ENCODE assay signal across 16 mouse cellular contexts in genomic region chr6:92874854-92875253, GRCm38 (mm10). TPM values are rescaled to one million over a fixed set of nuclear protein-coding genes. Genes with fewer than 3 reads are reported as not detected.
DNase-seq lines count a peak whose midpoint lies in the region; ATAC-seq and TF ChIP-seq lines count a peak whose summit lies in the region.
"Had no signal": no experiment of that assay in that cellular context is flagged by ENCODE, and none has a peak within 500 bp of the region (broad histone marks: within the 10 kb centered on the region; RNA-seq: fewer than 3 reads in every experiment).

No protein-coding gene starts in this region.

- peaks cover 56% of the 10 kb centered on the region for H3K36me3 ChIP-seq in lung, embryonic 14.5 days (ENCODE audit: insufficient read depth)
- H3K36me3 ChIP-seq in midbrain, embryonic 14.5 days (ENCODE audit: control insufficient read depth, insufficient read depth, low read length) = no peaks in the 10 kb centered on the region
- H3K36me3 ChIP-seq: forebrain, embryonic 12.5 days; intestine, embryonic 15.5 days; midbrain, embryonic 12.5 days had no signal

- TF ChIP-seq CTCF in gastrocnemius, adult 2 months (IDR thresholded peaks at IDR 0.05) = no peak
- TF ChIP-seq CTCF in lung, embryonic 14.5 days (IDR thresholded peaks at IDR 0.05; ENCODE audit: low read depth) = no peak

- no peak for DNase-seq in gastrocnemius, adult 2 months
- DNase-seq in gastrocnemius, postnatal 14 days = no peak
- DNase-seq in brain, adult 2 months (ENCODE audit: low read depth, low spot score) = peak; percentile 22
- DNase-seq in heart, adult 9 months (ENCODE audit: low spot score in 2 of 2) = peak; percentile 76 to 86
- DNase-seq in lung, embryonic 14.5 days = peak; percentile 49
- no peak for DNase-seq in thymus, adult 18-20 months
- no peak for DNase-seq in midbrain, embryonic 14.5 days
- DNase-seq in embryo, embryonic 11 days = no peak
- DNase-seq: right cerebral cortex, postnatal 25 days had no signal

- intact Hi-C loops in gastrocnemius, adult 2 months (cut with DNase I) = loop anchor here (5.0 kb wide), 2 partner anchors 67 to 88 kb away; partner anchors contain the start of gene Adamts9
- intact Hi-C loops in gastrocnemius, postnatal 14 days (cut with DNase I; ENCODE audit: low total_unique reads) = no loop called here

- no peak overlapping the region for H3K9ac ChIP-seq in lung, embryonic 14.5 days
- no peak overlapping the region for H3K9ac ChIP-seq in midbrain, embryonic 14.5 days (replicated peaks; ENCODE audit: low read length)
- H3K9ac ChIP-seq: forebrain, embryonic 12.5 days; heart, embryonic 13.5 days; intestine, embryonic 15.5 days; midbrain, embryonic 12.5 days; stomach, embryonic 15.5 days had no signal

- no peaks in the 10 kb centered on the region for H3K9me3 ChIP-seq in lung, embryonic 14.5 days (ENCODE audit: low read depth, low read length)
- no peaks in the 10 kb centered on the region for H3K9me3 ChIP-seq in midbrain, embryonic 14.5 days (ENCODE audit: control insufficient read depth, low read length)
- H3K9me3 ChIP-seq: forebrain, embryonic 12.5 days; heart, embryonic 13.5 days; intestine, embryonic 15.5 days; midbrain, embryonic 12.5 days; stomach, embryonic 15.5 days had no signal

- ATAC-seq in lung, embryonic 14.5 days (ENCODE audit: insufficient read depth) = no peak
- no peak for ATAC-seq in midbrain, embryonic 14.5 days (ENCODE audit: low FRiP score, low TSS enrichment)
- ATAC-seq: intestine, embryonic 15.5 days had no signal

- H3K4me1 ChIP-seq in lung, embryonic 14.5 days (ENCODE audit: insufficient read depth) = peaks cover 13% of the 10 kb centered on the region
- no peaks in the 10 kb centered on the region for H3K4me1 ChIP-seq in midbrain, embryonic 14.5 days (ENCODE audit: control insufficient read depth, insufficient read depth, low read length)
- H3K4me1 ChIP-seq: forebrain, embryonic 12.5 days; midbrain, embryonic 12.5 days had no signal

- H3K27me3 ChIP-seq in lung, embryonic 14.5 days (ENCODE audit: insufficient read depth, low read length) = no peaks in the 10 kb centered on the region
- H3K27me3 ChIP-seq in midbrain, embryonic 14.5 days (ENCODE audit: control insufficient read depth, insufficient read depth, low read length) = no peaks in the 10 kb centered on the region
- H3K27me3 ChIP-seq: CH12.LX; forebrain, embryonic 12.5 days; heart, embryonic 13.5 days; intestine, embryonic 15.5 days; stomach, embryonic 15.5 days had no signal

- WGBS in lung, embryonic 14.5 days = 45% methylated on average over 5 of the region's 5 CpGs
- 84% methylated on average over 5 of the region's 5 CpGs for WGBS in midbrain, embryonic 14.5 days

- no peak overlapping the region for H3K4me3 ChIP-seq in gastrocnemius, adult 2 months
- H3K4me3 ChIP-seq in lung, embryonic 14.5 days (ENCODE audit: low read depth, low read length) = no peak overlapping the region
- H3K4me3 ChIP-seq in midbrain, embryonic 14.5 days (replicated peaks; ENCODE audit: low read depth, low read length) = no peak overlapping the region
- H3K4me3 ChIP-seq: forebrain, embryonic 12.5 days; heart, embryonic 13.5 days; intestine, embryonic 15.5 days; midbrain, embryonic 12.5 days; stomach, embryonic 15.5 days had no signal

- H3K4me2 ChIP-seq in lung, embryonic 14.5 days = no peak overlapping the region
- H3K4me2 ChIP-seq in midbrain, embryonic 14.5 days (ENCODE audit: low read length) = no peak overlapping the region
- H3K4me2 ChIP-seq: forebrain, embryonic 12.5 days; heart, embryonic 13.5 days; intestine, embryonic 15.5 days; midbrain, embryonic 12.5 days; stomach, embryonic 15.5 days had no signal

- H3K27ac ChIP-seq in gastrocnemius, adult 2 months = peak overlapping the region; percentile 68
- no peak overlapping the region for H3K27ac ChIP-seq in lung, embryonic 14.5 days (ENCODE audit: low read depth)
- H3K27ac ChIP-seq in midbrain, embryonic 14.5 days (replicated peaks; ENCODE audit: low read depth, low read length) = no peak overlapping the region
- H3K27ac ChIP-seq: forebrain, embryonic 12.5 days; intestine, embryonic 15.5 days; midbrain, embryonic 12.5 days; stomach, embryonic 15.5 days had no signal

RNA-seq across cellular contexts. Expression of gene Gm15737, which starts 5.7 kb away (rescaled TPM):
- under 1 TPM; 0.50 to 0.51 TPM for total RNA-seq in gastrocnemius, adult 2 months (2021)
- under 1 TPM; 0.64 to 0.80 TPM for total RNA-seq in gastrocnemius, postnatal 14 days (2021)
- polyA plus RNA-seq in lung, embryonic 14.5 days (2014; fragmentation: Nextera tagmentation; extraction: Ambion mirVana) = 0.16 and 0.20 TPM in 2 replicates
- 0.05 TPM in 1 of 2 replicates, not detected in the other for polyA plus RNA-seq in midbrain, embryonic 14.5 days (2014; fragmentation: Nextera tagmentation; extraction: Ambion mirVana)
- total RNA-seq: CH12.LX; layer of hippocampus, postnatal 14 days had no signal
- polyA plus RNA-seq: forebrain, embryonic 12.5 days; midbrain, embryonic 12.5 days had no signal

RNA-seq across cellular contexts. Expression of gene A730049H05Rik, which starts 58.6 kb away (rescaled TPM):
- under 1 TPM in 1 of 2 experiments, not detected in 1; 0.11 TPM for total RNA-seq in gastrocnemius, adult 2 months (2021)
- total RNA-seq in gastrocnemius, postnatal 14 days (2021) = not detected
- polyA plus RNA-seq in lung, embryonic 14.5 days (2014; fragmentation: Nextera tagmentation; extraction: Ambion mirVana) = 0.68 and 1.1 TPM in 2 replicates
- polyA plus RNA-seq in midbrain, embryonic 14.5 days (2014; fragmentation: Nextera tagmentation; extraction: Ambion mirVana) = 0.37 and 0.46 TPM in 2 replicates
- total RNA-seq: CH12.LX had no signal

Comparison
In these comparisons a context has a peak if more than half of its experiments do, and no peak if none do; other contexts are left out.
1. DNase-seq: peak in brain, adult 2 months (single experiment), heart, adult 9 months (2 of 2) and lung, embryonic 14.5 days (single experiment); none in gastrocnemius, adult 2 months (single experiment), gastrocnemius, postnatal 14 days (single experiment), thymus, adult 18-20 months (0 of 2), midbrain, embryonic 14.5 days (single experiment) and embryo, embryonic 11 days (single experiment).